Mouse (Mus musculus) heart, embryonic 13.5 days (tissue): ENCODE measurements at regions not wholly inside any gene's neighbourhood (a gene's known extent, or its start where the extent isn't known, plus 50 kb on each side); places are given as distances from the start of the nearest gene placed in this dataset.

ENCODE experiments used
- ATAC-seq: fragments of 200-750 bp; cut with Nextera tagmentation; 2 replicates; pipeline ENCODE4 v1.8.0; 2017; ENCODE audit warnings: moderate TSS enrichment; ENCODE audit not compliant: insufficient number of reproducible peaks, low FRiP score, low TSS enrichment; ENCODE audit errors: extremely low read depth
- H3K27ac ChIP-seq: fragments of 300-500 bp; sonication (generic); replicated peaks from 2 replicates; pipeline ENCODE4 v1.5.1; 2015; ENCODE audit warnings: moderate library complexity, mild to moderate bottlenecking, inconsistent platforms
- H3K27me3 ChIP-seq: fragments of 300-500 bp; sonication (generic); replicated peaks from 2 replicates; pipeline ENCODE4 v1.6.1; 2015; ENCODE audit warnings: mild to moderate bottlenecking, inconsistent platforms
- H3K36me3 ChIP-seq: fragments of 300-500 bp; sonication (generic); 2 replicates; pipeline ENCODE4 v1.6.1; 2015; ENCODE audit warnings: mild to moderate bottlenecking, inconsistent platforms
- H3K4me1 ChIP-seq: fragments of 300-500 bp; sonication (generic); 2 replicates; pipeline ENCODE4 v1.6.1; 2015; ENCODE audit warnings: inconsistent platforms
- H3K4me2 ChIP-seq: fragments of 300-500 bp; sonication (generic); 2 replicates; pipeline ENCODE4 v1.6.1; 2015; ENCODE audit warnings: inconsistent platforms, mild to moderate bottlenecking, moderate library complexity
- H3K4me3 ChIP-seq: fragments of 300-500 bp; sonication (generic); 2 replicates; pipeline ENCODE4 v1.5.1; 2015; ENCODE audit warnings: moderate library complexity, mild to moderate bottlenecking, inconsistent platforms
- H3K9ac ChIP-seq: fragments of 300-500 bp; sonication (generic); 2 replicates; pipeline ENCODE4 v1.6.1; 2015; ENCODE audit warnings: inconsistent platforms, mild to moderate bottlenecking, moderate library complexity
- H3K9me3 ChIP-seq: fragments of 300-500 bp; sonication (generic); 2 replicates; pipeline ENCODE4 v1.6.1; 2016; ENCODE audit warnings: inconsistent platforms
- whole genome bisulfite sequencing: fragments of 180-500 bp; shearing (Covaris S2); methylation state at CpG from one replicate; pipeline ENCODE4 v1.1.7; 2015; ENCODE audit warnings: mixed read lengths; 5-methylcytosine and 5-hydroxymethylcytosine counted together

DNA sequence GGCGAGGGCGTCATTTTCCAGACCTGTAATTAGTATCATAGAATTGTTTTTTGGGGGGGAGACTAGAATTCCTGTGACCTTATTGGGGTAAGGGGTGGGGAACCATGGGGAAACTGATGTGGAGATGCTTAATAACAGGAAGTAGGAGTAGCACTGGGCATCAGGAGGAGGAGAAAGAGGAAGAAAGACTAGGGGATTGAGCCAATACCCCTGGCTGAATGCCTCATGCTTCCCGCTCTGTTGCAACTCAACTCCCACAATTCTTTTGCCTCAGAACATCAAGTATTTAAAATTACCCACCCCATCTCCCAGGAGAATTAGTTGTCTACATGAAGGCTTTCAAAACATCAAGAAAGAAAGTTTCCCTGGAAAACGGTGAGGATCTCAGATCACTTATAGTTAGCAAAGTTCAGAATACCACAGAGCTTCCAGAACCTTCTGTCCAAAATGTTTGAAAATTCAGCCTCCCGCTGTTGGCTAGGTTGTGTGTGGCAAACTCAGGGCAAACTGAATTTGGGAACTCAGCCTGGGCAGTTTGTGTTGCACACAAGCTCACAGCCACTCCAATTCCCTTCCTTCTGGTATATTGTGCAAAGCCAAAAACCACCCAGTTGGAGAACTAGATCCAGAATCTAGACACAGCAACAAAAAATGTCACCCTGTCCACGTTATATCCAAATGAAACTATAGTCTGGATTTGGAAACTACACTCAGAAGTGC, 209.8 kb downstream of the Icos start:
- Histone ChIP-seq H3K36me3 (no peaks in the 10 kb centered on the region), H3K4me1 (no peaks in the 10 kb centered on the region), H3K9ac (no peak overlapping the region), H3K9me3 (no peaks in the 10 kb centered on the region), H3K27ac (no peak overlapping the region), H3K27me3 (no peaks in the 10 kb centered on the region), H3K4me3 (no peak overlapping the region), H3K4me2 (no peak overlapping the region)
- WGBS, result 76% methylated on average over 6 of the region's 6 CpGs
- no peak for ATAC-seq

DNA sequence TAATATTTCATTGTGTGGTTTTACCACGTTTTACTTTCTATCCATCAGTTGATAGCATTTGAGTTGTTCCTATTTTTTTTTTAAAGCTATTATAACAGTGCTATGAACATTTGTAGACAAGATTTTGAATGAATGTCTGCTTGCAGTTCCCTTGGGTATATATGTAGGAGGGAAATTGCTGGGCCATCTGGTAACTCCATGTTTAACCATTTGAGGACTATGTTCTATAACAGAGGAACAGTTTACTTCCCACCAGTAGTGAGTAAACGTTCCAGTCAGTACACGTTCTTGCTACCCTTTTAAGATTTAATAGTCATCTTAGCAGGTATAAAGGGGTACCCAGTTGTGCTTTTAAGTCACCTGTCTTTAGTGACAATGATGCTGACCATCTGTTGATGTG, 213.2 kb downstream of the Icos start:
- no peak for ATAC-seq
- Histone ChIP-seq H3K9ac (no peak overlapping the region), H3K27me3 (no peaks in the 10 kb centered on the region), H3K9me3 (no peaks in the 10 kb centered on the region), H3K4me2 (no peak overlapping the region), H3K4me1 (no peaks in the 10 kb centered on the region), H3K27ac (no peak overlapping the region), H3K4me3 (no peak overlapping the region), H3K36me3 (no peaks in the 10 kb centered on the region)
- WGBS, result 63% methylated on average over 3 of the region's 3 CpGs

- Histone ChIP-seq H3K9me3 (no peaks in the 10 kb centered on the region), H3K4me1 (peaks cover 7% of the 10 kb centered on the region), H3K4me3 (no peak overlapping the region), H3K4me2 (no peak overlapping the region), H3K27ac (no peak overlapping the region), H3K27me3 (no peaks in the 10 kb centered on the region), H3K36me3 (no peaks in the 10 kb centered on the region), H3K9ac (no peak overlapping the region)
- 76% methylated on average over 3 of the region's 3 CpGs for WGBS
- no peak for ATAC-seq
These were observed 220.9 kb downstream of the Icos start for GRCm38 (mm10) chr1:61198549-61199062.

DNA sequence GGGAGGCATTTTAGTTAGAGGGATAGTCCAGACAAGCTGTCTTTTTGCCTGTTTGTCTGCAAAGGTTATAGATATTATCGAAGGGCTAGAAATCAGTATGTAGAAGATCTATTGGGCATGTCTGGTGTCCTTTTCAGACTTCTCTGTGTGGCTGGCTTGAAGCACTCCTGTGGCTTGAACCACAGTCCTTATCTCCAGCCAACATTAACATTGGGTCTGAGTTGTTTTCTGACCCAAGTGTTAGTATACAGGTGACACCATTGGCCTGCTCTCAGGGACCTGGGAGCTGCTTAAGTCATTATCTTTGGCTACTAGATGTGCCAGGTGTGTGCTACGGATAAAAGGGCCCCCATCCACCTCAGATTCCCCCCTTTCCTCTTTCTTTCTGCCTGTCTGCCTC, 223.3 kb downstream of the Icos start:
- H3K4me3 ChIP-seq, result no peak overlapping the region
- no peak overlapping the region for H3K4me2 ChIP-seq
- no peaks in the 10 kb centered on the region for H3K27me3 ChIP-seq
- H3K4me1 ChIP-seq, result peaks cover 10% of the 10 kb centered on the region
- no peaks in the 10 kb centered on the region for H3K9me3 ChIP-seq
- 63% methylated on average over 2 of the region's 2 CpGs for WGBS
- no peak for ATAC-seq
- H3K36me3 ChIP-seq, result no peaks in the 10 kb centered on the region
- H3K9ac ChIP-seq, result no peak overlapping the region
- H3K27ac ChIP-seq, result no peak overlapping the region

- Histone ChIP-seq H3K4me3 (no peak overlapping the region), H3K4me2 (no peak overlapping the region), H3K9me3 (no peaks in the 10 kb centered on the region), H3K27ac (no peak overlapping the region), H3K4me1 (peaks cover 10% of the 10 kb centered on the region), H3K27me3 (no peaks in the 10 kb centered on the region), H3K9ac (no peak overlapping the region), H3K36me3 (no peaks in the 10 kb centered on the region)
- no peak for ATAC-seq
- 53% methylated on average over 3 of the region's 3 CpGs for WGBS
These were observed 224.4 kb downstream of the Icos start for GRCm38 (mm10) chr1:61202079-61202478.

- no peak overlapping the region for H3K9ac ChIP-seq
- 14% methylated on average over 15 of the region's 15 CpGs for whole genome bisulfite sequencing
- peaks cover 10% of the 10 kb centered on the region for H3K4me1 ChIP-seq
- H3K36me3 ChIP-seq, result no peaks in the 10 kb centered on the region
- 0 out of 2 replicates have a peak overlapping the region, but pooled peaks have one; percentile 15 for H3K4me3 ChIP-seq
- no peaks in the 10 kb centered on the region for H3K27me3 ChIP-seq
- ATAC-seq, result peak; percentile 25; the same call in 1 of the 2 replicates
- peak overlapping the region; percentile 16; the same call in 1 of the 2 replicates for H3K27ac ChIP-seq
- H3K4me2 ChIP-seq, result peak overlapping the region; percentile 58
- no peaks in the 10 kb centered on the region for H3K9me3 ChIP-seq
These were observed 225.4 kb downstream of the Icos start for GRCm38 (mm10) chr1:61203170-61203569.

DNA sequence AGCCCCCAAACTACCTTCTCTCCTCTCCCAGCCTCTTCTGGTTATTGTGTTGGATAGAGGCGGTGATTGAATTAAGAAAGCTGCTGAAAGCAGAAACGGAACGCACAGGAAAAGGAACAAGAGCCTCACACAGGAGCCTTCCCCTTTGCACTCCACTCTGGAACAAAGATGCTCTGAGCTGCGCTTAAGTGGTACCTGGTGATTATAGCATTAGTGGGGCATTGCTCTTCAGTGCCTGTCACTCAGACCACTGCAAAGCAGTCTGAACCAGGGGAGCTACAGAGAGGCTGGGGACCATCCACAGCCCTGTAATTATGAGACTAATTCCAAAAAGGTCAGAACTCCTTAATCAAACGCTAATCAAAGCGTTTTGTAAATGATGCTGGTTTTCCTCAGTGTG, 225.9 kb downstream of the Icos start:
- Histone ChIP-seq H3K4me3 (0 out of 2 replicates have a peak overlapping the region, but pooled peaks have one; percentile 15), H3K27ac (peak overlapping the region; percentile 16; the same call in 1 of the 2 replicates)
- no peak for ATAC-seq

DNA sequence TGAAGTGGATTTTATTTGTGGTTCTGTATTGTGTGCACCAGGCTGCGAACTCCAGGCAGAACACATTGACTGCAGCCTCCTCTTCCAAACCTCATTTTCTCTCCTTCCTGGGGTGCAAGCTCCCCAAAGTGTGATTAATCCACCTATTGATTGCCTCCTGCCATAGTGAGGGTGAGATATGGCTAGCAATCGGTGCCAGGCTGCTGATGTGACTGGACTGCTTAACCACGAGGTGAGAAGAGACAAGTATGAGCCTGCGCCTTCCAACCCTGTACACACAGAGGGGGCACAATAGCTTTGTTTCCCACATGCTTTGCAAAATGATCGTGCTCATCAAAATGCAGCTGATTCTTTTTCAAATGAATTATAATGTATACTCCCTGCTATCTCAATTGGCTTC, 227.4 kb downstream of the Icos start:
- H3K9ac ChIP-seq, result no peak overlapping the region
- 67% methylated on average over 5 of the region's 5 CpGs for WGBS
- H3K4me1 ChIP-seq, result peaks cover 10% of the 10 kb centered on the region
- no peaks in the 10 kb centered on the region for H3K27me3 ChIP-seq
- H3K27ac ChIP-seq, result no peak overlapping the region
- H3K4me3 ChIP-seq, result no peak overlapping the region
- no peak overlapping the region for H3K4me2 ChIP-seq
- ATAC-seq, result no peak
- no peaks in the 10 kb centered on the region for H3K36me3 ChIP-seq
- H3K9me3 ChIP-seq, result no peaks in the 10 kb centered on the region

More for the DNA sequence above, 225.9 kb downstream of the Icos start:
- H3K36me3 ChIP-seq, result no peaks in the 10 kb centered on the region
- no peaks in the 10 kb centered on the region for H3K9me3 ChIP-seq
- 21% methylated on average over 6 of the region's 6 CpGs for WGBS
- H3K9ac ChIP-seq, result no peak overlapping the region
- H3K27me3 ChIP-seq, result no peaks in the 10 kb centered on the region
- H3K4me2 ChIP-seq, result peak overlapping the region; percentile 58
- H3K4me1 ChIP-seq, result peaks cover 10% of the 10 kb centered on the region

GRCm38 (mm10) chr1:61206861-61207380, 229.2 kb downstream of the Icos start:
- 70% methylated on average over 6 of the region's 6 CpGs for WGBS
- Histone ChIP-seq H3K9ac (no peak overlapping the region), H3K27me3 (no peaks in the 10 kb centered on the region), H3K4me3 (no peak overlapping the region), H3K36me3 (no peaks in the 10 kb centered on the region), H3K9me3 (no peaks in the 10 kb centered on the region), H3K4me1 (peaks cover 10% of the 10 kb centered on the region), H3K27ac (no peak overlapping the region), H3K4me2 (no peak overlapping the region)
- ATAC-seq, result no peak

DNA sequence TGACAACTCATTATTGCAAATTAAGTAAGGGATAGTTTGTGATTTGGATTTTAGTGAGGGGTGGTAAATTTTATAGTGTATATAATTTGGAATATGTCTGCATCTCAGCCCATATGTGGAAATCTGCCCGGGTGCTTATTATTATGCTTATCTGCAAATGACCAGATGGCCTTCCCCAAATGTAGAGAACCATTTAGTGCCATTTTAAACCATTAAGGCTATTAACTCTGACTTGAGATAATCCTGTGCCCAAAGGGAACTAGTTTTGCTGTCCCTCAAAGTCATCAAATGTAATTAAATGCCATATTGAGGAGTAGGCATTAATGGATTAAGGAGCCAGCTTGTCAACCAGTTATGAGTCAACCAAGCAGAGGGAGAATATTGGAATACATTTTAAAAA, 230.7 kb downstream of the Icos start:
- Histone ChIP-seq H3K9me3 (no peaks in the 10 kb centered on the region), H3K4me1 (peaks cover 5% of the 10 kb centered on the region), H3K9ac (no peak overlapping the region), H3K4me3 (no peak overlapping the region), H3K4me2 (no peak overlapping the region), H3K27me3 (no peaks in the 10 kb centered on the region), H3K27ac (no peak overlapping the region), H3K36me3 (no peaks in the 10 kb centered on the region)
- no peak for ATAC-seq
- 88% methylated on average over 1 of the region's 1 CpGs for WGBS

- Histone ChIP-seq H3K4me3 (no peak overlapping the region), H3K27ac (peak overlapping the region; percentile 5; the same call in 1 of the 2 replicates), H3K9me3 (no peaks in the 10 kb centered on the region), H3K36me3 (no peaks in the 10 kb centered on the region), H3K4me1 (peaks cover 15% of the 10 kb centered on the region), H3K27me3 (no peaks in the 10 kb centered on the region), H3K9ac (no peak overlapping the region), H3K4me2 (no peak overlapping the region)
- no peak for ATAC-seq
- 14% methylated on average over 1 of the region's 1 CpGs for WGBS
These were observed 243.4 kb downstream of the Icos start for GRCm38 (mm10) chr1:61221131-61221530.

DNA sequence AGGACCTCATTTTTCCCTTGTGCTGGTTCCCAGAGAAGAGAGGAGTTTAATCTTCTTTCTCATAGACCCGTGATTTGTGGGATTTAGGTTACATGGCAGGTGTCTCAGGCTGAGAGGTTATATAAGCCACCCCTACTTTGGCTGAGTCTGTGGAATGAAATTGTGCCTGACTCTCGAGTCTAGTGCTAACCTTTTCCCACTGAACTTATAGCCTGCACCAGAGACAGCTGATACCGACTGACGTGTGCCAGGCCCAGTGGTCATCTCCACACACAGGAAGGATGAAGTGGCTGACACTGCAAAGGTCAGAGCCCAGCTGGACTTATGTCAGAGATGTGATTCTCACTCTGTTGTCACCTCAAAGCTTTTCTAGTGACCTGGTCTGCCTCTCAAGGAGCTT, 251.2 kb downstream of the Icos start:
- H3K4me2 ChIP-seq, result no peak overlapping the region
- H3K27ac ChIP-seq, result no peak overlapping the region
- 19% methylated on average over 4 of the region's 4 CpGs for WGBS
- no peak for ATAC-seq
- peaks cover 6% of the 10 kb centered on the region for H3K4me1 ChIP-seq
- no peaks in the 10 kb centered on the region for H3K36me3 ChIP-seq
- no peak overlapping the region for H3K4me3 ChIP-seq
- no peaks in the 10 kb centered on the region for H3K27me3 ChIP-seq
- H3K9me3 ChIP-seq, result no peaks in the 10 kb centered on the region
- no peak overlapping the region for H3K9ac ChIP-seq
